Mouse (Mus musculus) embryonic stem cell, embryonic (primary cell): ENCODE results near the gene Lbx1.

Experiments used
- CTCF ChIA-PET, 4 experiments: fragments of 300-600 bp in 2 of 4; fragments of 350-600 bp in 2 of 4; sonication (Branson Sonifier 250); formaldehyde crosslinking; loops; one replicate each; lab custom pipeline; 2022; ENCODE audit warnings: inconsistent platforms in 2 of 4; lab: Charles Lee
- POLR2A ChIA-PET, 4 experiments: fragments of 300-600 bp in 2 of 4; fragments of 350-600 bp in 2 of 4; sonication (Branson Sonifier 250); formaldehyde crosslinking; loops; one replicate each; lab custom pipeline; 2022; ENCODE audit warnings: antibody characterized with exemption in 4 of 4, inconsistent platforms in 1 of 4; lab: Charles Lee

The Lbx1 gene

GRCm38 (mm10) chr19:45228097-45228496, 7.5 kb downstream of the Lbx1 start:
- POLR2A ChIA-PET = interaction anchor here in 2 of 4 experiments (0.7 to 1.2 kb wide), 3 partner anchors 76 to 852 kb away, joined by 3 to 7 read pairs (median 4); no protein-coding TSS in a partner anchor

GRCm38 (mm10) chr19:45227671-45228070, 7.9 kb downstream of the Lbx1 start:
- POLR2A ChIA-PET = interaction anchor here in 2 of 4 experiments (0.7 to 1.2 kb wide), 3 partner anchors 76 to 852 kb away, joined by 3 to 7 read pairs (median 4); no protein-coding TSS in a partner anchor
- CTCF ChIA-PET = interaction anchor here in 3 of 4 experiments (0.6 to 1.0 kb wide), 5 partner anchors 11 to 554 kb away, joined by 3 to 4 read pairs (median 3); no protein-coding TSS in a partner anchor

More at GRCm38 (mm10) chr19:45228097-45228496, 7.5 kb downstream of the Lbx1 start:
- CTCF ChIA-PET = interaction anchor here in 3 of 4 experiments (0.6 to 0.9 kb wide), 5 partner anchors 69 to 555 kb away, joined by 3 to 5 read pairs (median 3); no protein-coding TSS in a partner anchor

GRCm38 (mm10) chr19:45227049-45227448, 8.6 kb downstream of the Lbx1 start:
- ChIA-PET POLR2A (interaction anchor here in 1 of 4 experiments (1.2 kb wide), 1 partner anchor 75 kb away, joined by 4 read pairs; no protein-coding TSS in a partner anchor), CTCF (interaction anchor here in 3 of 4 experiments (0.5 to 1.0 kb wide), 5 partner anchors 10 to 261 kb away, joined by 3 to 9 read pairs (median 4); no protein-coding TSS in a partner anchor)

- ChIA-PET POLR2A (no interaction called here), CTCF (interaction anchor here in 3 of 4 experiments (0.6 kb wide), 3 partner anchors 10 to 262 kb away, joined by 3 to 9 read pairs (median 4); no protein-coding TSS in a partner anchor)
Observed at GRCm38 (mm10) chr19:45226246-45226645, 9.4 kb downstream of the Lbx1 start.

- POLR2A ChIA-PET = interaction anchor here in 2 of 4 experiments (0.6 to 1.4 kb wide), 2 partner anchors 48 to 67 kb away, joined by 3 to 4 read pairs; no protein-coding TSS in a partner anchor
Observed at GRCm38 (mm10) chr19:45225130-45225529, 10.5 kb downstream of the Lbx1 start.

GRCm38 (mm10) chr19:45224286-45224559, 11.4 kb downstream of the Lbx1 start:
- ChIA-PET CTCF (interaction anchor here (0.5 to 2.1 kb wide), 9 partner anchors 9 to 774 kb away, joined by 3 to 7 read pairs (median 4); partner anchors contain the start of genes Armh3 (in 1 of the 4), Gm17018 (in 1 of the 4) and Poll (in 1 of the 4)), POLR2A (interaction anchor here in 2 of 4 experiments (0.6 to 1.4 kb wide), 5 partner anchors 49 to 1757 kb away, joined by 3 to 4 read pairs (median 3); no protein-coding TSS in a partner anchor)

More at GRCm38 (mm10) chr19:45225130-45225529, 10.5 kb downstream of the Lbx1 start:
- CTCF ChIA-PET = interaction anchor here in 2 of 4 experiments (0.5 to 2.1 kb wide), 5 partner anchors 11 to 1089 kb away, joined by 3 to 8 read pairs (median 5); partner anchors contain the start of gene Cwf19l1 (in 1 of the 2)

GRCm38 (mm10) chr19:45223413-45224285, 12.0 kb downstream of the Lbx1 start:
- ChIA-PET POLR2A (interaction anchor here in 2 of 4 experiments (0.5 to 1.4 kb wide), 5 partner anchors 50 to 1758 kb away, joined by 3 to 4 read pairs (median 3); partner anchors contain the start of genes Gm17018 (in 1 of the 2) and Poll (in 1 of the 2)), CTCF (interaction anchor here in 3 of 4 experiments (0.6 to 4.4 kb wide), 11 partner anchors 8 to 523 kb away, joined by 3 to 27 read pairs (median 5); partner anchors contain the start of genes Gm17018 (in 1 of the 3) and Poll (in 1 of the 3))

GRCm38 (mm10) chr19:45222141-45222782, 13.3 kb downstream of the Lbx1 start:
- ChIA-PET CTCF (interaction anchor here (0.5 to 4.4 kb wide), 30 partner anchors 22 to 498 kb away, joined by 3 to 34 read pairs (median 4); no protein-coding TSS in a partner anchor), POLR2A (interaction anchor here in 2 of 4 experiments (0.6 kb wide), 2 partner anchors 204 to 335 kb away, joined by 3 read pairs; no protein-coding TSS in a partner anchor)

- ChIA-PET POLR2A (interaction anchor here in 3 of 4 experiments (0.6 to 2.4 kb wide), 6 partner anchors 52 to 510 kb away, joined by 3 to 6 read pairs (median 4); no protein-coding TSS in a partner anchor), CTCF (interaction anchor here (0.5 to 4.4 kb wide), 59 partner anchors 23 to 845 kb away, joined by 3 to 49 read pairs (median 5); no protein-coding TSS in a partner anchor)
Observed at GRCm38 (mm10) chr19:45221458-45221783, 14.2 kb downstream of the Lbx1 start.

- CTCF ChIA-PET = interaction anchor here (0.5 to 4.4 kb wide), 103 partner anchors 9 to 914 kb away, joined by 3 to 49 read pairs (median 4); partner anchors contain the start of genes Btrc (in 1 of the 4), Gm17018 (in 1 of the 4) and Poll (in 1 of the 4)
Observed at GRCm38 (mm10) chr19:45220593-45221457, 14.8 kb downstream of the Lbx1 start.

GRCm38 (mm10) chr19:45216240-45216639, 19.4 kb downstream of the Lbx1 start:
- CTCF ChIA-PET = interaction anchor here (0.5 to 6.1 kb wide), 104 partner anchors 8 to 1508 kb away, joined by 3 to 160 read pairs (median 4); partner anchors contain the start of genes Armh3 (in 1 of the 4), Kazald1 (in 1 of the 4), Lbx1 (in 1 of the 4) and Sfxn3 (in 1 of the 4)
- POLR2A ChIA-PET = interaction anchor here in 2 of 4 experiments (0.9 to 2.4 kb wide), 6 partner anchors 20 to 336 kb away, joined by 3 to 14 read pairs (median 4); partner anchors contain the start of gene Kazald1 (in 1 of the 2)

More at GRCm38 (mm10) chr19:45220593-45221457, 14.8 kb downstream of the Lbx1 start:
- POLR2A ChIA-PET = interaction anchor here in 3 of 4 experiments (0.6 to 2.4 kb wide), 10 partner anchors 13 to 510 kb away, joined by 3 to 6 read pairs (median 3); partner anchors contain the start of gene Kazald1 (in 1 of the 3)

- ChIA-PET CTCF (interaction anchor here (0.6 to 6.1 kb wide), 50 partner anchors 8 to 1665 kb away, joined by 3 to 160 read pairs (median 4); partner anchors contain the start of genes Btrc (in 1 of the 4), Kazald1 (in 1 of the 4) and Sfxn3 (in 1 of the 4)), POLR2A (interaction anchor here in 3 of 4 experiments (0.6 to 2.4 kb wide), 5 partner anchors 38 to 823 kb away, joined by 3 to 14 read pairs (median 6); partner anchors contain the start of gene Kazald1 (in 1 of the 3))
Observed at GRCm38 (mm10) chr19:45215431-45215830, 20.2 kb downstream of the Lbx1 start.

- CTCF ChIA-PET = interaction anchor here in 3 of 4 experiments (0.5 to 2.4 kb wide), 5 partner anchors 33 to 1189 kb away, joined by 3 to 8 read pairs (median 4); no protein-coding TSS in a partner anchor
- POLR2A ChIA-PET = interaction anchor here in 3 of 4 experiments (0.5 to 2.1 kb wide), 5 partner anchors 10 to 1293 kb away, joined by 3 to 5 read pairs (median 4); no protein-coding TSS in a partner anchor
Observed at GRCm38 (mm10) chr19:45209776-45210422, 25.7 kb downstream of the Lbx1 start.

GRCm38 (mm10) chr19:45209191-45209590, 26.4 kb downstream of the Lbx1 start:
- ChIA-PET POLR2A (interaction anchor here in 3 of 4 experiments (0.6 to 2.1 kb wide), 9 partner anchors 26 to 359 kb away, joined by 3 to 9 read pairs (median 3); partner anchors contain the start of genes Kazald1 (in 2 of the 3) and Lbx1 (in 1 of the 3)), CTCF (interaction anchor here in 2 of 4 experiments (0.6 to 2.4 kb wide), 5 partner anchors 32 to 227 kb away, joined by 3 to 8 read pairs (median 4); no protein-coding TSS in a partner anchor)
